Mouse (Mus musculus) Patski (cell line): ENCODE results near the gene Gse1. TPM values are rescaled to one million over a fixed set of nuclear protein-coding genes. Genes with fewer than 3 reads are reported as not detected.
A peak's percentile ranks its signal among the peaks of the same experiment; 100 is the strongest.

Experiments used
- ATAC-seq: fragments of 100-300 bp; one replicate; pipeline ENCODE4 v1.8.0; 2021
- CTCF ChIA-PET: fragments of 350-600 bp; sonication (Branson Sonifier 250); formaldehyde crosslinking; loops from one replicate; lab custom pipeline; 2022; ENCODE audit warnings: inconsistent platforms; lab: Charles Lee
- POLR2A ChIA-PET: fragments of 350-600 bp; sonication (Branson Sonifier 250); formaldehyde crosslinking; loops from one replicate; lab custom pipeline; 2022; ENCODE audit warnings: antibody characterized with exemption, inconsistent platforms; lab: Charles Lee
- DNase-seq: peaks from one replicate; pipeline ENCODE4 v3.0.0-alpha.2; 2011; ENCODE audit warnings: low read depth, low spot score
- H3K27me3 ChIP-seq: fragments of 371-371 bp; one replicate; pipeline ENCODE4 v1.5.1; 2021
- CTCF ChIP-seq: fragments of 100-300 bp; IDR thresholded peaks from one replicate; pipeline ENCODE4 v1.5.1; 2021
- in situ Hi-C: fragments of 300-500 bp; cut with MboI; formaldehyde crosslinking; loops from 3 replicates; pipeline ENCODE4 v1.11.1; 2018; ENCODE audit warnings: low pct_unique_long_range_greater_than_20kb, mixed read lengths
- polyA plus RNA-seq: library from polyadenylated mRNA; unstranded; gene quantifications from one replicate; pipeline ENCODE4 v1.2.3, GENCODE M21; 2021

The Gse1 gene
- polyA plus RNA-seq, 1 experiment from 2014 or later, result 19.8 TPM

DNA sequence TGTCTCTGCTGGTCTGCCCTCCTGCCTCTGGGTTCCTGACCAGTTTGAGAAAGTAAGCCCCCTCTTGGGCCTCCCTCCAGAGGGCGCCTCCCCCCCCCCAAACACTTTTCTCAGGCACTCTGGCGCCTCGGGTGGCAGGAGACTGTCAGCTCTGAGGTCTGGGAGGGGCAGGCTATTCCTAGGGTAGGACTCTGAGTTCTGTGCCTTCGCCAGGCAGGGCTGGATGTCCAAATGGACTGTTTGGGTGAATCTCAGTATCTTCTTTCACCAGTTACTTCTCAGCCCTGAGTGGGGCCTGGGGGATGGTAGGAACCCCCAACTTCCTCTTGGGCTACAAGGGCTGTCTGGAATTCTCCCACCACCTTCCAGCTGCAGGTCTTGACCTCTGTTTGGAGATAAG lies 16.9 kb upstream of the Gse1 start:
- CTCF ChIA-PET, result no interaction called here
- no peak for TF ChIP-seq CTCF
- H3K27me3 ChIP-seq, result no peaks in the 10 kb centered on the region
- DNase-seq (no peak), ATAC-seq (no peak)
- POLR2A ChIA-PET, result no interaction called here
- in situ Hi-C loops, result no loop called here

DNA sequence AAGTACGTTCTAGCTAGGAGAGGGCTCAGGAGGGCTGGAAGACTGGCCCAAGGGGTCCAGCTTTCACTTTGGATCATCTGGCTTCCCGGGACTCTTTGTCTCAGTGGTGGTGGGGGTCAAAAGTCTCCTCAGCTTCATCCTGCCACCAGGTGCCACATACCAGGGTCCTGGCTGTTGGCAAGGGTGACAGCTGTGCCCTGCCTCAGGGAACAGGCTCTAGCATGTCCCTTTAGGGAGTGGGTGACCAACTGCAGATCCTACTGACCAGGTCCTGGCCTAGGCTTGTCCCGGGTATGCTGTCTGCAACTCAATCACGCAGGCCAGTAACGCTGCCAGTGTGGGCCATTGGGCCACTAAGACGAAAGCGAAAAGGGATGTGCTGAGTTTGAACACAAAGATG lies 15.7 kb upstream of the Gse1 start:
- POLR2A ChIA-PET, result no interaction called here
- ATAC-seq (no peak), DNase-seq (no peak)
- no peak for TF ChIP-seq CTCF
- CTCF ChIA-PET, result interaction anchor here (1.3 kb wide), 1 partner anchor 12 kb away, joined by 3 read pairs; no protein-coding TSS in a partner anchor
- H3K27me3 ChIP-seq, result no peaks in the 10 kb centered on the region
- in situ Hi-C loops, result no loop called here

DNA sequence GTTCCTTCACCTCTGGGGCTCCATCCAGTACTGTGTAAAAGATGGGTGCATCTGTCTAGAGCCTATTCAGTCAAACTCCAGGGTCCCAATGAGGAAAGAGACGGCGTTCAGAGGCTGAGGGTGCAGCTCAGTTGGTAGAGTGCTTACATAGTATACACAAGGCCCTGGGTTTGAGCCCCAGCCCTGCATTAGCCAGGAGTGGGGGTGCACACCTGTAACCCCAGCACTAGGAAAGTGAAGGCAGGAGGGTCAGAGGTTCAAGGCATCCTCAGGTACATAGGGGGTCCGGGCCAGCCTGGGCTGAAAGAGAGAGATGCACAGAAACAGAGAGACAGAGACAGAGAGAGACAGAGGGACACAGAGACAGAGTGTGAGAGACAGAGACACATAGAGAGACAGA lies 15.0 kb upstream of the Gse1 start:
- in situ Hi-C loops, result no loop called here
- ChIA-PET POLR2A (no interaction called here), CTCF (interaction anchor here (1.3 kb wide), 1 partner anchor 12 kb away, joined by 3 read pairs; no protein-coding TSS in a partner anchor)
- no peaks in the 10 kb centered on the region for H3K27me3 ChIP-seq
- ATAC-seq (no peak), DNase-seq (no peak)
- TF ChIP-seq CTCF, result no peak

DNA sequence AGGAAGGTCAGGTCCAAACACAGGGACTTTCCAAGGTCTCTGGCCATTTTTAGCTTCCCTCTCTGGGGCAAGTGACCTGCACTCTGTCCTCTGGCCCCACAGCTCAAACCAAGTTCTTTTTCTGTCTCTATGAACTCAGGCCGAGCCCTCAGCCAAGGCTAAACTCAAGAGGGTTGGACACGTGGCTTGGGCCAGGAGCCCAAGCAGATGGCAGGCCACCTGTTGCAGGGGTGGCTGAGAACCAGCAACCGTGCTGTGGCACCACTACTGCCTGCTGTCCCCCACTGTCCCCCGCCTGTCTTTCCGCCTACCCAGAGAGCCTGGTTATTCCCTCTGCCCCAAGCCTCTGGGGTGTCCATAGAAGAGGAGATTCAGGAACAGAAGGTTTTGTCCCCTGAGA lies 14.3 kb upstream of the Gse1 start:
- ChIA-PET CTCF (no interaction called here), POLR2A (no interaction called here)
- TF ChIP-seq CTCF, result no peak
- no peaks in the 10 kb centered on the region for H3K27me3 ChIP-seq
- ATAC-seq (no peak), DNase-seq (no peak)
- in situ Hi-C loops, result no loop called here

DNA sequence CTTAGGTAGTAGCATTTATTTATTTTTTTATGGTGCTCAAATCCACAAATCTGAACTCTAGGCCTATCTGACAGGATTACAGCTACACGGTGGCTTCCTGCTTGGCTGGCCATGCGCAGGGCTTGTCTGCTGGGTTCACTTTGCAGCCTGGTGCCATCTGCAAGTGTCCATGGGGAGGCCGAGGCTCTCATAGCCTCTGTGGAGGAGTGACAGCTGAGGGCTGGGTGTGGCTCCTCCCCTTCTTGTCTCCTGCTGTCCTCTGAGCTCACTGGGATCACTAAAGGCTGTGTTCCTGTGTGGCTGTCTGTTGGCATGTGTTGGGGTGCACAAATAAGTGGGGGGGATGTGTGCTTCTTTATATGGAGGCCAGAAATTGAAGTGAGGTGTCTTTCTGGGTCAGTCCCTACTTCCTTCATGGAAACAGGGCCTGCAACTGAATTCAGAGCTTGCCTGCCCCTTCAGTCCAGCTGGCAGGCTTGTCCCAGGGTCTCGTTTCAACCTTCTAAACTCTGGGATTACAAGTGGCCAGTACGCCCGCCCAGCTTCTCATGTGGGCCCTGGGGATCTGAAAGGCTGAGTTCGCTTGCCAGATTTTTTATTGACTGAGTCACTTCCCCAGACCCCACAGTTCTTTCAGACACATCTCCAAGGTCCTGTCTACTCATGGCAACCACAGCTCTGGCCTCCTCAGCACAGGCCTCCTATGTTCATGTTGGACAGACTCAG lies 12.7 kb upstream of the Gse1 start:
- ChIA-PET POLR2A (no interaction called here), CTCF (interaction anchor here (0.8 to 2.3 kb wide), 5 partner anchors 10 to 100 kb away, joined by 3 to 10 read pairs (median 3); no protein-coding TSS in a partner anchor)
- no peak for TF ChIP-seq CTCF
- in situ Hi-C loops, result no loop called here
- DNase-seq (no peak), ATAC-seq (peak; percentile 19)
- no peaks in the 10 kb centered on the region for H3K27me3 ChIP-seq

DNA sequence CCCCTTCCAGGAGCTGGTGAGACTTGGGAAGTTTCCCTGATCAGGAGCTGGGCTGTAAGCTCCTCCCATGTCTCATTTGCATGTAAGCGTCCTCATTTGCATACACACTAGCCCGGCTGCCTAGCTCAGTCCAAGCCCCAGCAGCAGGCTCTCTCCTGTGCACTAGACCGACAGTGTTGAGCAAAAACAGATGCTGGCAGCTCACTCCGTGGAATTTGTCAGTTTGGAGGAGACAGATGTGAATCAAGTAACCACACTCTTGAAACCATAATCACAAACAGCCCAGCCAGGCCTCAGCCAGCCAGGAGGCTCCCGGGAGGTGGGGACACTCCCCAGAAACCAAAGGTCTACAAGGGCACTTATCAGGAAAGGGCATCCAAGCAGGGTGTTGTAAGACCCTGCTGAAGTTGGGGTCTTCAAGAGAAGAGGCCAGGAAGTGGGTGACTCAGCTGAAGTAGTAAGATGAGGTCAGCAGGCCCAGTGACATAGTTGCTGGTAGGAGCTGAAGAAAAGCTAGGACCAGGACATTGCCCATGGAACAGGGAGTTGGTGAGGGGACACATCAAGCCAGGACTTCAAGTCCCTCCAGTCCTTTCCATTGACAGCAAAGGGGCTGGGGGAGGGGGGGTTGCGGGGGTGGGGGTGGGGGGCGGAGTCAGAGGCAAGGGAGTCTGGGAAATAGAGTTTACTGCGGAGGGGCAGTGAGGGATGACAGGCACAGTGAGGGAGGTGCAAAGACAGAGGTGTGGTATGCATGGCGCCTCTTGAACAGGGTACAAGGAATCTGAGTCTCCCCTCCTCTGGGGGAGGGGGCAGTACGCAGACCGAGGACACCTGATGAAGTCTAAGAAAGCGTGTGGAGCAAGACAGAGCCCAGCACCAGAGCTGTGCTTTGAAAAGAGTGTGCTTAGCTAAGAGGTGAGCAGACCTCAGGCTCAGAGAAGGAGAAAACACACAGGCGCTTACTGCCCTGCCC lies 11.1 kb upstream of the Gse1 start:
- ATAC-seq (no peak), DNase-seq (no peak)
- TF ChIP-seq CTCF, result no peak
- POLR2A ChIA-PET, result interaction anchor here (0.6 kb wide), 1 partner anchor 89 kb away, joined by 5 read pairs; no protein-coding TSS in a partner anchor
- in situ Hi-C loops, result no loop called here
- CTCF ChIA-PET, result interaction anchor here (1.0 to 2.3 kb wide), 2 partner anchors 8 to 24 kb away, joined by 3 to 10 read pairs; no protein-coding TSS in a partner anchor
- H3K27me3 ChIP-seq, result no peaks in the 10 kb centered on the region

DNA sequence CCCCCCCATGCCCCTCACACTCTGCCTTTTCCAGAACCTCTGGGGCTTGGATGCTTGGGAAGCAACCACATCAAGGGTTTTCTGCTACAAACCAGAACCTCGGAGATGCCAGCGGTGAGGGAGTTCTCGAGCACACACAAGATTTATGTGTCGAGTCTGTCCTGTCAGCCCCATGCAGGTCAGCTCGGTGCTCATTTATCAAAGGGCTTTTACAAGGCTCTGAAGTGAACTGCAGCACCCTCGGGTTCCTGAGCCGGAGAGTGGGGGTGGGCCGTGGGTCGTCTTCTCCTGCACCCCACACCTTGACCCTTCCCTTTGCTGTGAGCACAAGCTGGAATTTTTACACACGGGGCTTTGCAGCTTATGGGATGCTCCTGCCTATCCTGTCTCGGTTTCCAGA lies 5.7 kb upstream of the Gse1 start:
- in situ Hi-C loops, result no loop called here
- no peak for TF ChIP-seq CTCF
- ChIA-PET CTCF (interaction anchor here (1.8 kb wide), 1 partner anchor 43 kb away, joined by 5 read pairs; no protein-coding TSS in a partner anchor), POLR2A (no interaction called here)
- ATAC-seq (no peak), DNase-seq (no peak)
- no peaks in the 10 kb centered on the region for H3K27me3 ChIP-seq

DNA sequence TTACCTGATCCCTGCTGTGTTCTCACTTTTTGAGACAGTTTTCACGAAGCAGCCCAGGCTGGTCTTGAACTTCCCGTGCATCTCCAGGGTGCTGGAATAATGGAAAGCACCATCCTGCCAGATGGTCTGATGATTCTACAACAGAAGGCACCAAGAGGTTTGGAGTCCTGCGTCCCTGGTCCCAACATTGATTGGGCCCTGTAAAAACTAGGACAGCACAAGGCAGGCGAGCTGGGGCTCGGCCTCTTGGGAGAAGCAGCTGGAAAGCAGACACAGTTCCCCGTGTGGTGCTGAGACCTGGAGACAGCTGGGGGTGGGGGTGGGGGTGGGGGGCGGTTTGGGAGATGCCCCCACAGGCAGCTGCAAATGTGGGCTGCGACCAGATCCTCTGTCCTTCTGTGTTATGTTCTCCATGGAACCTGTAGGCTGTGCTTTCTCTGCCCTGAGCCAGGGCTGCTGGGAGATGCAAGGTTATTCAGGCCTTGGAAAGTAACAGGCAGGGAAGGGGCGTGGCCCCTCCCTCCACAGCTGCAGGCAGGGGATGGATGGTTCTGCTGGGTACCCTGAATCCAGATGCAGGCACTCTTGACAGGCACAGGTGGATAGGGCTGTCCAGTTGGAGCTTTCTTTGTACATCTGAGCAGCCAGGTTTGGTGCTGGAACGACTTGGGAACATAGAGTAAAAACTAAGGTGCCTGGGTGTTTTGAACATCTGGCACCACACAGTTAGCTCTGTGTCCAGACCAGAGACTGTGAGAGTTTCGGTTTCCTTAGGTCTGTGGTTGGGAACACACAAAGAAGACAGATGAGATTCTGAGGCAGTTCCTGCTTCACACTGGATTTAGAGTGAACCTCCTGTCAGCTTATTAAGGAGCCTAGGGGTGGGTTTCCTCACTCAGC lies 3.5 kb upstream of the Gse1 start:
- no peak for DNase-seq
- no peak for TF ChIP-seq CTCF
- ATAC-seq, result no peak
- in situ Hi-C loops, result no loop called here
- POLR2A ChIA-PET, result interaction anchor here (0.9 to 1.1 kb wide), 2 partner anchors 40 kb away, joined by 3 read pairs; no protein-coding TSS in a partner anchor
- no peaks in the 10 kb centered on the region for H3K27me3 ChIP-seq
- CTCF ChIA-PET, result interaction anchor here (0.6 to 1.9 kb wide), 3 partner anchors 8 to 46 kb away, joined by 3 to 10 read pairs (median 3); no protein-coding TSS in a partner anchor

DNA sequence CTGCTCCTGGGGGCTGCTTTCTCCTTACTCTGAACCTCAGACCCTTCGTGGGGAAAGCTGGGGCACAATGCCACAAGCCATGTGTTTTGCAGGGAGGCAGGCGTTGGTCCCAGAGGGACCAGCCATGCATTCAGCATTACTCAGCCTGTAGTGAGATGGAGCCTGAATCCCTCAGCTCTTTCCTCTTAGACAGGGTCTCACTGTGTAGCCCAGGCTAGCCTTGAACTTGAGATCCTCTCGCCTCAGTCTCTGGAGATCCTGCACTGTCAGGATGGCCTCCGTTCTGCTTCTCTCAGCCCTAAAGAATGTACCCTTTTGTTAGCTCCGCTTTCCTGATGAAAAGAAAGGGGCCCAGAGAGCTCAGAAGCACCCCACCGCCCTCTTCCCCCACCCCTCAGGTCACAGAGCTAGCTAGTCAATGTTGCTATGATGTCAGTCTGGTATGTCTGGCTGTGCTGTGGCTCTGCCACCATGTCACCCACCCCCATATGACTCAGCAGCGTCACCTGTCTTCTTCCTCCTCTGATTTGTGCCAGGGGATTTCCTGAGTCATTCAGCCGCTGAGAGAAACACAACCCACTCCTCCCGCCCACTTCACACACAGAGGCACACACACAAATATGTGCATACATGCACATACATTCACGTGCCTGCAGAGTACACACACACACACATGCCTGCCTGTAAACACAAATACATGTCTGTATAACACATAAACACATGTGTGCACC lies 2.7 kb upstream of the Gse1 start:
- in situ Hi-C loops, result no loop called here
- ChIA-PET POLR2A (interaction anchor here (0.9 to 1.1 kb wide), 2 partner anchors 39 to 41 kb away, joined by 3 read pairs; no protein-coding TSS in a partner anchor), CTCF (interaction anchor here (0.6 to 1.9 kb wide), 4 partner anchors 9 to 47 kb away, joined by 3 to 10 read pairs (median 4); no protein-coding TSS in a partner anchor)
- no peaks in the 10 kb centered on the region for H3K27me3 ChIP-seq
- ATAC-seq (no peak), DNase-seq (no peak)
- no peak for TF ChIP-seq CTCF
